Mouse (Mus musculus): ENCODE results near the gene Hsd17b1. TPM values are rescaled to one million over a fixed set of nuclear protein-coding genes. Genes with fewer than 3 reads are reported as not detected.

Gene Hsd17b1
- total and polyA plus RNA-seq, 3 experiments, result not detected

DNA sequence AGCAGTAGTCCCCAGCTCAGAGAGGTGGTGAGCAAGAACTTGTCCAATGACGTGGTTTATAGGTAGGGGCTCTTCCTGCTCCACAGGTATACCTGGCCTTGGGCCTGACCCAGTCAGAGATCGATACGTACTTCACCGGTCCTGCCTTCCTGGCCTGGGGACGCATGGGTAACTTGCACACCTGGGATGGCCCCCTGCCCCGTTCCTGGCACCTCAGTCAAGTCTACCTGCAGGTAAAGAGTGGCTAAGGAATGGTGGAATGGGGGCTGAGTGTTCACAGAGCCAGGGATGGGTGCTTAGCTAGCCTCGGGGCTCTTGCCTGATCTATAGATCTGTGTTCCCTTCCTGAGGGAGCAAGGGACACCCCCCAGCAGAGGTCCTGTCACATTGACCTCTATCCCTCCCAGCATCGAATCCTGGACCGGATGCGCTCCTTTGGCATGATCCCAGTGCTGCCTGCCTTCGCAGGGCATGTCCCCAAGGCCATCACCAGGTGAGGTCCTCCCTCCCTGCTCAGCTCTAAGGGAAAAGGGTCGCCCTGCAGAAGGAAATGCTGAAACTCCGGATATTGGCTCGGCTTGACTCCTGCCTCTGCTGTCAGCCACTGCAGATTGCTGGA is 6.3 kb upstream of the Hsd17b1 start:
- no peak for DNase-seq (ENCODE audit: low read depth, low spot score)
- H3K27me3 ChIP-seq (ENCODE audit: control insufficient read depth in 1 of 2, insufficient read depth in 2 of 2, low read length in 2 of 2), result no peaks in the 10 kb centered on the region

DNA sequence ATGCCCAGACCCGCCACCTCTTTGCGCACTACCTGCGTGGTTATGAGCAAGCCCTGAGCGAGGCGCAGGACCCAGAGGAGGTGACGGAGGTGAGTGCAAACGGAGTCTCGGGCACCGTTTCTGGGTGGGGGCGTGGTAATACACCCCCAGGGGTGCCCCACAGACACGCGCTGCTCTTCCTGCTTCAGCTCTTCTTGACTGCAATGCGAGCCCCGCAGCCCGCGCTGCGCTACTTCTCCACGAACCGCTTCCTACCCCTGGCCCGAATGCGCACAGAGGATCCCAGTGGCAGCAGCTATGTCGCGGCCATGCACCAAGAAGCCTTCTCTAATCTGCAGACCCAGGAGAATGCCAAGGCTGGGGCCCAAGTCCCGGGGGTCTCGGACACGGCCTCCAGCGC is 1.5 kb downstream of the Hsd17b1 start:
- H3K36me3 ChIP-seq (ENCODE audit: control insufficient read depth in 1 of 2, insufficient read depth in 2 of 2, low read length in 2 of 2), result peaks cover 0 to 9% of the 10 kb centered on the region in 2 experiments; a peak in 2 of 4 replicates
- H3K27me3 ChIP-seq (ENCODE audit: control insufficient read depth in 1 of 2, insufficient read depth in 2 of 2, low read length in 2 of 2), result no peaks in the 10 kb centered on the region
- peaks cover 6 to 13% of the 10 kb centered on the region in 2 experiments for H3K4me1 ChIP-seq (ENCODE audit: control insufficient read depth in 1 of 2, insufficient read depth in 2 of 2, low read length in 2 of 2)
- no peaks in the 10 kb centered on the region for H3K9me3 ChIP-seq (replicated peaks; ENCODE audit: insufficient read depth, low read length)
- H3K27ac ChIP-seq (ENCODE audit: control insufficient read depth, low read depth, low read length), result no peak overlapping the region
- H3K9ac ChIP-seq (ENCODE audit: control insufficient read depth, low read depth, low read length, poor library complexity, severe bottlenecking), result no peak overlapping the region
- DNase-seq (ENCODE audit: low read depth, low spot score), result no peak
- H3K79me2 ChIP-seq (ENCODE audit: control insufficient read depth, insufficient read depth, low read length, poor library complexity), result peaks cover 12% of the 10 kb centered on the region
- no peak overlapping the region for H3K4me3 ChIP-seq (ENCODE audit: control insufficient read depth in 1 of 2, insufficient read depth in 1 of 2, low read depth in 2 of 2, low read length in 2 of 2)
- TF ChIP-seq ELF1 (IDR thresholded peaks at IDR 0.05; ENCODE audit: low read depth, low read length) (no peak), MAX (IDR thresholded peaks at IDR 0.05; ENCODE audit: low read length) (no peak), SIN3A (IDR thresholded peaks at IDR 0.05; ENCODE audit: low read length) (no peak), EP300 (IDR thresholded peaks at IDR 0.05; ENCODE audit: low read depth in 1 of 2, low read length in 2 of 2) (no peak), POLR2AphosphoS5 (IDR thresholded peaks at IDR 0.05; ENCODE audit: borderline replicate concordance, low read depth, low read length) (no peak), ZKSCAN1 (IDR thresholded peaks at IDR 0.05; ENCODE audit: low read depth, low read length) (no peak), TAL1 (IDR thresholded peaks at IDR 0.05; ENCODE audit: low read length) (no peak)

More for the DNA sequence above, 6.3 kb upstream of the Hsd17b1 start:
- Histone ChIP-seq H3K79me2 (ENCODE audit: control insufficient read depth, insufficient read depth, low read length, poor library complexity) (no peaks in the 10 kb centered on the region; the same call in 1 of the 2 replicates), H3K4me1 (ENCODE audit: control insufficient read depth in 1 of 2, insufficient read depth in 2 of 2, low read length in 2 of 2) (peaks cover 5 to 11% of the 10 kb centered on the region in 2 experiments), H3K9ac (ENCODE audit: control insufficient read depth, low read depth, low read length, poor library complexity, severe bottlenecking) (no peak overlapping the region), H3K36me3 (ENCODE audit: control insufficient read depth in 1 of 2, insufficient read depth in 2 of 2, low read length in 2 of 2) (peaks cover 0 to 7% of the 10 kb centered on the region in 2 experiments; a peak in 2 of 4 replicates), H3K27ac (ENCODE audit: control insufficient read depth, low read depth, low read length) (no peak overlapping the region), H3K9me3 (replicated peaks; ENCODE audit: insufficient read depth, low read length) (no peaks in the 10 kb centered on the region), H3K4me3 (ENCODE audit: control insufficient read depth in 1 of 2, insufficient read depth in 1 of 2, low read depth in 2 of 2, low read length in 2 of 2) (no peak overlapping the region)
- no peak for TF ChIP-seq TAL1 (IDR thresholded peaks at IDR 0.05; ENCODE audit: low read length)
- TF ChIP-seq USF1 (IDR thresholded peaks at IDR 0.05; ENCODE audit: low read depth, low read length), result no peak
- no peak for TF ChIP-seq CHD1 (IDR thresholded peaks at IDR 0.05; ENCODE audit: low read depth, low read length)
- TF ChIP-seq USF2 (IDR thresholded peaks at IDR 0.05; ENCODE audit: borderline replicate concordance in 1 of 2, insufficient read depth in 1 of 2, low read depth in 1 of 2, low read length in 2 of 2), result no peak
- no peak for TF ChIP-seq KAT2A (conservative IDR thresholded peaks at IDR 0.05; ENCODE audit: low read depth, low read length)
- no peak for TF ChIP-seq CHD2 (IDR thresholded peaks at IDR 0.05; ENCODE audit: low read length)
- no peak for TF ChIP-seq ELF1 (IDR thresholded peaks at IDR 0.05; ENCODE audit: low read depth, low read length)
- no peak for TF ChIP-seq MAZ (IDR thresholded peaks at IDR 0.05; ENCODE audit: low read depth, low read length)
- TF ChIP-seq CTCF (IDR thresholded peaks at IDR 0.05 in 2 of 3, conservative IDR thresholded peaks at IDR 0.05 in 1 of 3; ENCODE audit: control insufficient read depth in 1 of 3, insufficient read depth in 1 of 3, low read depth in 2 of 3, low read length in 3 of 3, poor library complexity in 1 of 3, severe bottlenecking in 1 of 3), result no peak
- TF ChIP-seq MYC (IDR thresholded peaks at IDR 0.05; ENCODE audit: low read depth, low read length), result no peak
- TF ChIP-seq MAFK (IDR thresholded peaks at IDR 0.05; ENCODE audit: borderline replicate concordance, low read depth, low read length), result no peak
- no peak for TF ChIP-seq SIN3A (IDR thresholded peaks at IDR 0.05; ENCODE audit: low read length)
- TF ChIP-seq NRF1 (IDR thresholded peaks at IDR 0.05; ENCODE audit: insufficient read depth, low read depth, low read length, poor library complexity, severe bottlenecking), result no peak
- no peak for TF ChIP-seq ZKSCAN1 (IDR thresholded peaks at IDR 0.05; ENCODE audit: low read depth, low read length)

Measured in MEL (cell line).